Mouse (Mus musculus) hindbrain, embryonic 12.5 days (tissue): ENCODE measurements at regions not wholly inside any gene's neighbourhood (a gene's known extent, or its start where the extent isn't known, plus 50 kb on each side); places are given as distances from the start of the nearest gene placed in this dataset.

Experiments used
- ATAC-seq: fragments of 200-750 bp; cut with Nextera tagmentation; 2 replicates; pipeline ENCODE4 v1.8.0; 2017; ENCODE audit warnings: moderate TSS enrichment; ENCODE audit not compliant: low FRiP score
- H3K27ac ChIP-seq: fragments of 300-500 bp; sonication (generic); 2 replicates; pipeline ENCODE4 v1.5.1; 2016; ENCODE audit warnings: mild to moderate bottlenecking
- H3K27me3 ChIP-seq: fragments of 300-500 bp; sonication (generic); 2 replicates; pipeline ENCODE4 v1.6.1; 2016; ENCODE audit warnings: mild to moderate bottlenecking
- H3K36me3 ChIP-seq: fragments of 300-500 bp; sonication (generic); 2 replicates; pipeline ENCODE4 v1.6.1; 2016; ENCODE audit warnings: mild to moderate bottlenecking
- H3K4me1 ChIP-seq: fragments of 300-500 bp; sonication (generic); 2 replicates; pipeline ENCODE4 v1.6.1; 2016
- H3K4me2 ChIP-seq: fragments of 300-500 bp; sonication (generic); replicated peaks from 2 replicates; pipeline ENCODE4 v1.6.1; 2016; ENCODE audit warnings: mild to moderate bottlenecking
- H3K4me3 ChIP-seq: fragments of 300-500 bp; sonication (generic); 2 replicates; pipeline ENCODE4 v1.5.1; 2016; ENCODE audit warnings: mild to moderate bottlenecking
- H3K9ac ChIP-seq: fragments of 300-500 bp; sonication (generic); 2 replicates; pipeline ENCODE4 v1.6.1; 2016; ENCODE audit warnings: mild to moderate bottlenecking, moderate library complexity
- H3K9me3 ChIP-seq: fragments of 300-500 bp; sonication (generic); replicated peaks from 2 replicates; pipeline ENCODE4 v1.6.1; 2016; ENCODE audit warnings: mild to moderate bottlenecking
- WGBS: fragments of 180-500 bp; shearing (Covaris S2); methylation state at CpG from one replicate; pipeline ENCODE4 v1.1.7; 2016; 5-methylcytosine and 5-hydroxymethylcytosine counted together

GRCm38 (mm10) chr9:93969118-93969517 is 568.8 kb downstream of the 1190002N15Rik start:
- ATAC-seq = no peak
- H3K36me3 ChIP-seq = no peaks in the 10 kb centered on the region
- no peak overlapping the region for H3K27ac ChIP-seq
- WGBS = 82% methylated on average over 5 of the region's 5 CpGs
- H3K4me3 ChIP-seq = no peak overlapping the region
- no peaks in the 10 kb centered on the region for H3K27me3 ChIP-seq
- H3K9ac ChIP-seq = no peak overlapping the region
- no peaks in the 10 kb centered on the region for H3K4me1 ChIP-seq
- H3K9me3 ChIP-seq = no peaks in the 10 kb centered on the region
- H3K4me2 ChIP-seq = no peak overlapping the region

DNA sequence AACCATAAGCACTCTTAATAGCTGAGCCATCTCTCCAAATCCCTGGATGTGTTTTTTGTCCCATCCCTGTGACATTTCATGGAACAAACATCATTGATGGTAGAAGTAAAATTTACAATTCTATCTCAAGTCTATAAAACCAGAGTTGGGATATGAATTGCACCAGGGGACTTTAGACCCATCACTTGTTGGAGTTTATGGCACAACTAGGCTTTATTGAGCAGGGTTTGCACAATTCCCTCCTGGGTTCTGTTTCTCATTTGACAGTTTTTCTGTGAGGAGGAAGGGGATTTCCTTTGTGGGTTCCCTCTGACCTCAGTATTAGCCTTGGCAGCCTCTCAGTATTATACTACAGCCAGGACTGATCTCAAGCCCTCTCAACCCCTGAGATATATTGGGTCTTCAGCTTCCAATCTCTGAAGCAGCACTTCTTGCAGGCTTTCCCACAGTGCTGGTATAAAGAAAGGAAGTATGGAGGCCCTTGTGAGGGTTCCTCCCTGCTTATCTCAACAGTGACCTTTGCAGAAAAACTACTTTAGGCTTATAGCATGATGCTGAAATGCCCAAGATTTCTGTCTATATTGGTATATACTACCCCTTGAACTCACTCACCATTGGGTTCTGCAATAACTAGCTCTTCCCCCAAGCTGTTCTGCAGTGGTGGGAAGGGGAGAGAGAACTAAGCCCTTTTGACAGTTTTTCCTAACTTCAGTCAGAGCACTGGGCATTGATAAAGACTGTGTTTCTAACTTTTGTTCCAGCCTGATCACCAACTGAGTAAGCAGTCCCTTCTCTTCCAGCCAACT is 582.4 kb downstream of the 1190002N15Rik start:
- H3K4me2 ChIP-seq = no peak overlapping the region
- no peak overlapping the region for H3K9ac ChIP-seq
- no peaks in the 10 kb centered on the region for H3K27me3 ChIP-seq
- no peak overlapping the region for H3K4me3 ChIP-seq
- no peak for ATAC-seq
- no peaks in the 10 kb centered on the region for H3K9me3 ChIP-seq
- H3K4me1 ChIP-seq = no peaks in the 10 kb centered on the region
- no peak overlapping the region for H3K27ac ChIP-seq
- no peaks in the 10 kb centered on the region for H3K36me3 ChIP-seq

- no peak overlapping the region for H3K9ac ChIP-seq
- ATAC-seq = no peak
- no peaks in the 10 kb centered on the region for H3K27me3 ChIP-seq
- no peaks in the 10 kb centered on the region for H3K4me1 ChIP-seq
- H3K4me2 ChIP-seq = no peak overlapping the region
- no peaks in the 10 kb centered on the region for H3K36me3 ChIP-seq
- no peak overlapping the region for H3K4me3 ChIP-seq
- WGBS = 84% methylated on average over 1 of the region's 1 CpGs
- H3K9me3 ChIP-seq = no peaks in the 10 kb centered on the region
- H3K27ac ChIP-seq = no peak overlapping the region
Observed at GRCm38 (mm10) chr9:93948671-93949070, 589.2 kb downstream of the 1190002N15Rik start.

DNA sequence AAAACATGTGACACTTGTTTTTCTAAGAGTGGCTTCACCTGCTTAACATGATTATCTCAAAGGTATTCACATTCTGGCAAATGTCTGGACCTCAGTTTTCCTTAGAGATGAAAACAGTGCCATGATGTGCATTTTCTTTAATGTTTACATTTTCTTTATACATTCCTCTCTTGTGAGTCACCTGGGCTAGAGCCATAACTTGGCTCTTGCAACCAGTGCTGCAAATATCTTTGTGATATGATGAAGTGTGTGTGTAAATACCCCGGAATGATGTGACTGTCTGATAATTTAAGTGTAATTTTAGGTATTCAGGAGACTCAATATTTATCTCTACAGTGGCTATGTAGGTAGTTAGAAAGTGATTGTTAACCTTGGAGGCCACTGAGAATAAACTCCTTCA is 590.8 kb downstream of the 1190002N15Rik start:
- H3K4me3 ChIP-seq = no peak overlapping the region
- no peaks in the 10 kb centered on the region for H3K4me1 ChIP-seq
- ATAC-seq = no peak
- no peaks in the 10 kb centered on the region for H3K36me3 ChIP-seq
- no peak overlapping the region for H3K9ac ChIP-seq
- H3K27me3 ChIP-seq = no peaks in the 10 kb centered on the region
- H3K4me2 ChIP-seq = no peak overlapping the region
- no peak overlapping the region for H3K27ac ChIP-seq
- WGBS = 98% methylated on average over 1 of the region's 1 CpGs
- no peaks in the 10 kb centered on the region for H3K9me3 ChIP-seq

- no peak for ATAC-seq
- Histone ChIP-seq H3K4me1 (no peaks in the 10 kb centered on the region), H3K27me3 (no peaks in the 10 kb centered on the region), H3K36me3 (no peaks in the 10 kb centered on the region), H3K9ac (no peak overlapping the region), H3K4me3 (no peak overlapping the region), H3K27ac (no peak overlapping the region), H3K9me3 (no peaks in the 10 kb centered on the region), H3K4me2 (no peak overlapping the region)
- WGBS = 82% methylated on average over 3 of the region's 3 CpGs
Observed at GRCm38 (mm10) chr9:93940193-93940592, 597.7 kb downstream of the 1190002N15Rik start.

DNA sequence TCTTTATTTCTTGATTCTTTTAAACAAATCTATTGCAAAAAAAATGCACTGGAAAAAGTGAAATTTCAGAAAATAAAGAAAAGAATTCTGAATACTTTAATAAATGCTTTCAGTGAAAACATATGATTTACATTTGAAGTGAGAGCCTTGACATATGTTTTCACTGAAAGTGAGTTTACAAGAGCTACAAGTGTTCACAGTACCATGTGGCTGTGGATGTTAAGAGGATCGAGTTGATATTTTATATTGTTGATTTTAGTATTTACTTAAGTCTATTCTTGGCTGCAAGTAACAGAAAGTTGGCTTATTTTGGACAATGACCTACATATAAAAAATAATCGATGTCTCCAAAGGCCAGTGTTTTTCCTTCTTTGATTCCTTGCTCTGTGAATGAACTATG is 607.2 kb downstream of the 1190002N15Rik start:
- Histone ChIP-seq H3K4me3 (no peak overlapping the region), H3K36me3 (no peaks in the 10 kb centered on the region), H3K27ac (no peak overlapping the region), H3K9me3 (no peaks in the 10 kb centered on the region), H3K4me1 (no peaks in the 10 kb centered on the region), H3K9ac (no peak overlapping the region), H3K27me3 (no peaks in the 10 kb centered on the region), H3K4me2 (no peak overlapping the region)
- 71% methylated on average over 2 of the region's 2 CpGs for WGBS
- ATAC-seq = no peak

- H3K4me3 ChIP-seq = no peak overlapping the region
- no peaks in the 10 kb centered on the region for H3K9me3 ChIP-seq
- H3K9ac ChIP-seq = no peak overlapping the region
- no peak for ATAC-seq
- 29% methylated on average over 1 of the region's 1 CpGs for WGBS
- H3K4me1 ChIP-seq = 0 out of 2 replicates have a peak, but pooled peaks cover 2% of the 10 kb centered on the region
- no peak overlapping the region for H3K4me2 ChIP-seq
- no peaks in the 10 kb centered on the region for H3K36me3 ChIP-seq
- H3K27me3 ChIP-seq = no peaks in the 10 kb centered on the region
- H3K27ac ChIP-seq = no peak overlapping the region
Observed at GRCm38 (mm10) chr9:93889256-93889655, 648.6 kb downstream of the 1190002N15Rik start.

- peak; percentile 67 for ATAC-seq
- Histone ChIP-seq H3K9ac (no peak overlapping the region), H3K36me3 (no peaks in the 10 kb centered on the region), H3K9me3 (no peaks in the 10 kb centered on the region), H3K4me1 (no peaks in the 10 kb centered on the region), H3K27me3 (no peaks in the 10 kb centered on the region), H3K27ac (no peak overlapping the region), H3K4me2 (no peak overlapping the region), H3K4me3 (no peak overlapping the region)
- 36% methylated on average over 2 of the region's 2 CpGs for WGBS
Observed at GRCm38 (mm10) chr9:93880112-93880511, 657.8 kb downstream of the 1190002N15Rik start.

DNA sequence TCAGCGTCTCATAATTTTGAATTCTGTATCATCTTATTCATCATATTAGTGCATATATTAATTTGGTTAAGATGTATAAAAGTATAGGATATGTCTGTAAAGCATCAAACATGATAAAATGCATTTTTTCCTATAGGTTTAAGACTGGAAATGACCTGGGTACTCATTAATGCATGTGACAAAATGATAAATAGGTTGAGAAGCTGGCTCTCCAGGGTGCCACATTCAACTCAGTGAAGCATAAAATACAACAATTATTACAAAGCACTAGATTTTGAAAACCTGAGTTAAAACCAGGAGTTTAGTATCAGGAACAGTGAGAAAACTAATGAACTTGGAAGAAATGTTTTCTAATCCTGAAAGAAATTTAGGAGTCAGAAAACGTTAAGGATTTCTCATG is 658.3 kb downstream of the 1190002N15Rik start:
- ATAC-seq = no peak
- H3K27me3 ChIP-seq = no peaks in the 10 kb centered on the region
- H3K4me2 ChIP-seq = no peak overlapping the region
- H3K4me3 ChIP-seq = no peak overlapping the region
- H3K4me1 ChIP-seq = no peaks in the 10 kb centered on the region
- no peak overlapping the region for H3K9ac ChIP-seq
- H3K36me3 ChIP-seq = no peaks in the 10 kb centered on the region
- WGBS = 54% methylated on average over 2 of the region's 2 CpGs
- H3K9me3 ChIP-seq = no peaks in the 10 kb centered on the region
- H3K27ac ChIP-seq = no peak overlapping the region; the same call in 1 of the 2 replicates

DNA sequence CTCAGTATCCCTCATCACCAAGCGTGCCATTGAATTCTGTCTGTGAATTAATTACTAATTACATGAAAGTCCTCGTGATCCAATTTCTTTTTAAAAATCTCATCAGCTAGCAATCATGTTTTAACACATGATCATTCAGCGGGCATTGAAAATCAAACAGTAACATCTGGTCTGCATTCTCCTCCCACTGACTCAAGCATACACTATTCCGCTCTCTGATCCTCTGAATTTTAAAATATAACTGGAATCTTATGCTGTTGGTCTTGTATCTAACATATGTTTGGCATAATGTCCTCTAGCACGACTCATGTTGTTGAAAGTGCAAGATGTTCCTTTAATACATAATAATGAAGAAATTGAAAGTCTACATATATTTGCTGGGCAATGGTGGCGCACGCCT is 667.1 kb downstream of the 1190002N15Rik start:
- no peaks in the 10 kb centered on the region for H3K27me3 ChIP-seq
- no peaks in the 10 kb centered on the region for H3K9me3 ChIP-seq
- H3K36me3 ChIP-seq = no peaks in the 10 kb centered on the region
- WGBS = 75% methylated on average over 7 of the region's 7 CpGs
- no peak overlapping the region for H3K27ac ChIP-seq
- ATAC-seq = no peak
- no peak overlapping the region for H3K4me2 ChIP-seq
- H3K4me1 ChIP-seq = no peaks in the 10 kb centered on the region
- H3K9ac ChIP-seq = no peak overlapping the region
- no peak overlapping the region for H3K4me3 ChIP-seq

DNA sequence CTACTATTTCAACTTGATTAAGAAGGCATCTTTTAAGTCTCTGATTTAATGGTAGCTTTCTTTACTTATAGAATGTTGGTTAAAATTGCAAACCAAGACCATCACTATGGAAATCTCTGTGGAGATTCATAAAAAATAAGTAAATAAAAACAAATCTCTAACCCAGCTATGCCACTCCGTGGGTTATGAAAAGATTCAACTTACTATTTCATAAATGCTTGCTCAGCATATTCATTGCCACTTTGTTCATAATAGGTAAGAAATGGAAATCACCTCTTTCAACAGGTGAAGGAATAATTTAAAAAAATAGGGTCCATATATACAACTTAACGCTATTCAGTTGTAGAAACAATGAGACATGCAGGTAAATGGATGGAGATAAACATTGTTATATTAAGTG is 679.9 kb downstream of the 1190002N15Rik start:
- no peaks in the 10 kb centered on the region for H3K4me1 ChIP-seq
- H3K4me3 ChIP-seq = no peak overlapping the region
- no peaks in the 10 kb centered on the region for H3K27me3 ChIP-seq
- 77% methylated on average over 2 of the region's 2 CpGs for WGBS
- no peak overlapping the region for H3K27ac ChIP-seq
- H3K4me2 ChIP-seq = no peak overlapping the region
- H3K36me3 ChIP-seq = no peaks in the 10 kb centered on the region
- no peak for ATAC-seq
- no peak overlapping the region for H3K9ac ChIP-seq
- no peaks in the 10 kb centered on the region for H3K9me3 ChIP-seq

DNA sequence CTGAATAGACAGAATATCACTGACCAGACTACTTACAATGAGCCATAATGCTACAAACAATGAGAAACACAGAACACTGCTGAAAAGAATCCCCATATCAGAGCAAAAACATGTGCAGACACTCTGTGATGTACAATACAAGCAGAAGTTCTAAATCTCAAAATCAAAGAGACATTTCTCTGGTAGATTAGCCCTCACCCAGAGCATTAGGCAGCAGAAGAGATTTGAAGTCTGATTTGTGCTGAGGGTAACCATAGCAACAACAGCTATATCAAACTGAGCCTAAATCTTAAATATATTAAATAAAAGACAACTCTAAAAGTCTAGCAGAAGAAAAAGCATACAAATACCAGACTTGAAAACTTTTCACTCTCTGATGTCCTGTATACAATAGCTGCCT is 691.5 kb downstream of the 1190002N15Rik start:
- no peak for ATAC-seq
- no peaks in the 10 kb centered on the region for H3K27me3 ChIP-seq
- no peak overlapping the region for H3K27ac ChIP-seq
- no peaks in the 10 kb centered on the region for H3K36me3 ChIP-seq
- H3K9ac ChIP-seq = no peak overlapping the region
- H3K9me3 ChIP-seq = no peaks in the 10 kb centered on the region
- no peak overlapping the region for H3K4me2 ChIP-seq
- no peak overlapping the region for H3K4me3 ChIP-seq
- H3K4me1 ChIP-seq = no peaks in the 10 kb centered on the region

- no peaks in the 10 kb centered on the region for H3K4me1 ChIP-seq
- no peaks in the 10 kb centered on the region for H3K9me3 ChIP-seq
- 77% methylated on average over 5 of the region's 5 CpGs for WGBS
- no peak overlapping the region for H3K4me3 ChIP-seq
- no peak overlapping the region for H3K4me2 ChIP-seq
- H3K27me3 ChIP-seq = no peaks in the 10 kb centered on the region
- H3K36me3 ChIP-seq = no peaks in the 10 kb centered on the region
- ATAC-seq = no peak
- H3K27ac ChIP-seq = no peak overlapping the region
- H3K9ac ChIP-seq = no peak overlapping the region
Observed at GRCm38 (mm10) chr9:93843869-93844268, 694.0 kb downstream of the 1190002N15Rik start.
